Mouse (Mus musculus) spleen, embryonic (tissue): ENCODE measurements around the gene Ace2.

Experiments used
- CTCF ChIA-PET: fragments of 350-600 bp; sonication (Branson Sonifier 250); formaldehyde crosslinking; loops from one replicate; lab custom pipeline; 2022; lab: Charles Lee

The Ace2 gene

GRCm38 (mm10) chrX:164139032-164139431 is at the start of gene Ace2:
Gene Ace2, plus strand, starts transcription at chrX:164139332.
- CTCF ChIA-PET = no interaction called here

- CTCF ChIA-PET = no interaction called here
These were observed 49.2 kb upstream of the Ace2 start for GRCm38 (mm10) chrX:164089916-164090315.

GRCm38 (mm10) chrX:164092300-164093169 is 46.6 kb upstream of the Ace2 start:
- CTCF ChIA-PET = no interaction called here

- CTCF ChIA-PET = no interaction called here
These were observed 45.7 kb upstream of the Ace2 start for GRCm38 (mm10) chrX:164093435-164093834.

- CTCF ChIA-PET = no interaction called here
These were observed 43.3 kb upstream of the Ace2 start for GRCm38 (mm10) chrX:164095838-164096237.

GRCm38 (mm10) chrX:164101483-164101882 is 37.6 kb upstream of the Ace2 start:
- CTCF ChIA-PET = interaction anchor here (0.6 kb wide), 1 partner anchor 347 kb away, joined by 7 read pairs; no protein-coding TSS in a partner anchor

- CTCF ChIA-PET = no interaction called here
These were observed 36.9 kb upstream of the Ace2 start for GRCm38 (mm10) chrX:164102198-164102597.

GRCm38 (mm10) chrX:164102656-164103055 is 36.5 kb upstream of the Ace2 start:
- CTCF ChIA-PET = no interaction called here

- CTCF ChIA-PET = no interaction called here
These were observed 28.0 kb upstream of the Ace2 start for GRCm38 (mm10) chrX:164111146-164111545.

GRCm38 (mm10) chrX:164113744-164114143 is 25.4 kb upstream of the Ace2 start:
- CTCF ChIA-PET = no interaction called here

GRCm38 (mm10) chrX:164123942-164124341 is 15.2 kb upstream of the Ace2 start:
- CTCF ChIA-PET = no interaction called here

GRCm38 (mm10) chrX:164133531-164133930 is 5.6 kb upstream of the Ace2 start:
- CTCF ChIA-PET = no interaction called here

- CTCF ChIA-PET = no interaction called here
These were observed 3.8 kb upstream of the Ace2 start for GRCm38 (mm10) chrX:164135304-164135818.

GRCm38 (mm10) chrX:164145463-164146250 is 6.5 kb downstream of the Ace2 start:
- CTCF ChIA-PET = no interaction called here

GRCm38 (mm10) chrX:164152703-164153102 is 13.6 kb downstream of the Ace2 start:
- CTCF ChIA-PET = no interaction called here

- CTCF ChIA-PET = no interaction called here
These were observed 14.5 kb downstream of the Ace2 start for GRCm38 (mm10) chrX:164153606-164154005.

- CTCF ChIA-PET = no interaction called here
These were observed 15.5 kb downstream of the Ace2 start for GRCm38 (mm10) chrX:164154594-164154993.

- CTCF ChIA-PET = no interaction called here
These were observed 25.5 kb downstream of the Ace2 start for GRCm38 (mm10) chrX:164164681-164165080.

GRCm38 (mm10) chrX:164171034-164171433 is 31.9 kb downstream of the Ace2 start:
- CTCF ChIA-PET = no interaction called here

GRCm38 (mm10) chrX:164173880-164174279 is 34.7 kb downstream of the Ace2 start:
- CTCF ChIA-PET = no interaction called here

- CTCF ChIA-PET = no interaction called here
These were observed 36.2 kb downstream of the Ace2 start for GRCm38 (mm10) chrX:164175311-164175710.

- CTCF ChIA-PET = no interaction called here
These were observed 36.6 kb downstream of the Ace2 start for GRCm38 (mm10) chrX:164175780-164176179.
